Mouse (Mus musculus) lung, embryonic 14.5 days (tissue): ENCODE results near the gene Serpinf1. TPM values are rescaled to one million over a fixed set of nuclear protein-coding genes. Genes with fewer than 3 reads are reported as not detected.
"Not testable (repeated sequence)": the region's sequence is repeated elsewhere in the genome, so short reads cannot be mapped to it uniquely, and the experiment has no call there.

Experiments used
- ATAC-seq: fragments of 200-750 bp; cut with Nextera tagmentation; 2 replicates; pipeline ENCODE4 v1.8.0; 2017; ENCODE audit warnings: mild to moderate bottlenecking, moderate TSS enrichment, moderate library complexity; ENCODE audit not compliant: insufficient read depth
- DNase-seq: peaks from one replicate; pipeline ENCODE4 v3.0.0-alpha.2; 2015
- H3K27ac ChIP-seq: fragments of 300-500 bp; sonication (generic); 2 replicates; pipeline ENCODE4 v1.5.1; 2014; ENCODE audit warnings: low read depth, mild to moderate bottlenecking, moderate library complexity
- H3K27me3 ChIP-seq: fragments of 300-500 bp; sonication (generic); 2 replicates; pipeline ENCODE4 v1.6.1; 2014; ENCODE audit warnings: low read length, control low read depth; ENCODE audit not compliant: insufficient read depth
- H3K36me3 ChIP-seq: fragments of 300-500 bp; sonication (generic); 2 replicates; pipeline ENCODE4 v1.6.1; 2014; ENCODE audit warnings: control low read depth; ENCODE audit not compliant: insufficient read depth
- H3K4me1 ChIP-seq: fragments of 300-500 bp; sonication (generic); 2 replicates; pipeline ENCODE4 v1.6.1; 2014; ENCODE audit warnings: antibody characterized with exemption, control low read depth; ENCODE audit not compliant: insufficient read depth
- H3K4me2 ChIP-seq: fragments of 300-500 bp; sonication (generic); 2 replicates; pipeline ENCODE4 v1.6.1; 2014; ENCODE audit warnings: mild to moderate bottlenecking
- H3K4me3 ChIP-seq: fragments of 300-500 bp; sonication (generic); 2 replicates; pipeline ENCODE4 v1.5.1; 2014; ENCODE audit warnings: low read depth, low read length
- H3K9ac ChIP-seq: fragments of 300-500 bp; sonication (generic); 2 replicates; pipeline ENCODE4 v1.6.1; 2014
- H3K9me3 ChIP-seq: fragments of 300-500 bp; sonication (generic); 2 replicates; pipeline ENCODE4 v1.6.1; 2016; ENCODE audit warnings: low read depth, low read length, control low read depth
- CTCF ChIP-seq: IDR thresholded peaks from 2 replicates; pipeline ENCODE4 v1.5.1; 2016; ENCODE audit warnings: antibody characterized with exemption, low read depth
- WGBS: fragments of 180-500 bp; shearing (Covaris S2); extraction: QIAGEN DNeasy Blood & Tissue Kit; methylation state at CpG from one replicate; pipeline ENCODE4 v1.1.7; 2014; 5-methylcytosine and 5-hydroxymethylcytosine counted together
- polyA plus RNA-seq: library from polyadenylated mRNA; unstranded; fragments of >200 nt; fragmentation: Nextera tagmentation; extraction: Ambion mirVana; gene quantifications from 2 replicates; pipeline ENCODE4 v1.2.1, GENCODE M21; 2014

The Serpinf1 gene
- polyA plus RNA-seq, 1 experiment from 2014 or later: 41.7 TPM

DNA sequence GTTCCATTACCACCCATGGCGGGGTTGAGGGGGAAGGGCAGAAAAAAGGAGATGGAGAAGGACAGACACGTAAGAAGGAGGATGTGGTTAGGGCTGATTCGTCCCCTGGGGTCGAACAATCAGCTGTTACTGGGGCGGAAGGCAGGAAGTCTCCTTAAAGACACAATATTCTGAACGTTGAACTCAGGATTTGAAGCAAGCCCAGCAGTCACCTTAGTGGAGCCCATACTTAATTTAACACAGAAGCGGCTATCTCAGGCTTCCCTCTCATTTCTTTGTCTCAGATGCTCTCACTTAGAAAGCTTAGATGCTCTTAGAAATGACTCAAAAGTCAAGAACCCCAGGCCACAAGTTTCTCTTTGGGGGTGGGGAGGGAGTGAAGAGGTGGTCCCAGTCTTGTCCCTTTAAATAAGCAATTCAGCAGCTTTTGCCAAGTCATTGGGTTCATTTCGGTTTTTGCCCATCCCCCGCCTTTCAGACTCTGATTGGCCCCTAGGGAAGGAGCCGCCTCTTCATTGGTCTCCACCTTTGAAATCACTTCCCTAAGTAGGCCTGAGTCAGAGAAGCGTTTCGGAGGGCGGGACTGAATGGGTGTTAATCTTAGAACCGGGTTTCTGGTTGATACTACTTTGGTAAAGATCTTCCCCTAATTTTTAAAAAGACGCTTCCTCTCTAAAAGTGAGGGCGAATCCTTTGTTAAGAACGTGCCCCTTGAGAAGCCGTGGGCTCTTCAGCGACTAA lies 37.8 kb upstream of the Serpinf1 start:
- peaks cover 5% of the 10 kb centered on the region for H3K36me3 ChIP-seq
- H3K9ac ChIP-seq: peak overlapping the region; percentile 51
- H3K27me3 ChIP-seq: no peaks in the 10 kb centered on the region
- H3K4me2 ChIP-seq: peak overlapping the region; percentile 74
- TF ChIP-seq CTCF: no peak
- peak overlapping the region; percentile 37 for H3K4me3 ChIP-seq
- H3K27ac ChIP-seq: peak overlapping the region; percentile 96
- 5% methylated on average over 19 of the region's 19 CpGs for WGBS
- ATAC-seq (peak; percentile 57), DNase-seq (peak; percentile 97)
- H3K4me1 ChIP-seq: peaks cover 18% of the 10 kb centered on the region
- no peaks in the 10 kb centered on the region for H3K9me3 ChIP-seq

GRCm38 (mm10) chr11:75459751-75460102 lies 37.2 kb upstream of the Serpinf1 start:
- Histone ChIP-seq H3K9ac (no peak overlapping the region), H3K36me3 (no peaks in the 10 kb centered on the region), H3K9me3 (no peaks in the 10 kb centered on the region), H3K27ac (peak overlapping the region; percentile 96), H3K27me3 (no peaks in the 10 kb centered on the region), H3K4me2 (peak overlapping the region; percentile 74), H3K4me3 (peak overlapping the region; percentile 37; the same call in 1 of the 2 replicates), H3K4me1 (peaks cover 23% of the 10 kb centered on the region)
- DNase-seq (peak; percentile 9), ATAC-seq (no peak)
- TF ChIP-seq CTCF: no peak
- 11% methylated on average over 5 of the region's 5 CpGs for WGBS

GRCm38 (mm10) chr11:75459141-75459711 lies 36.7 kb upstream of the Serpinf1 start:
- H3K27me3 ChIP-seq: no peaks in the 10 kb centered on the region
- TF ChIP-seq CTCF: no peak
- H3K9me3 ChIP-seq: no peaks in the 10 kb centered on the region
- H3K4me1 ChIP-seq: peaks cover 23% of the 10 kb centered on the region
- peak overlapping the region; percentile 74 for H3K4me2 ChIP-seq
- WGBS: 68% methylated on average over 5 of the region's 5 CpGs
- peak overlapping the region; percentile 37; the same call in 1 of the 2 replicates for H3K4me3 ChIP-seq
- ATAC-seq (no peak), DNase-seq (no peak)
- H3K9ac ChIP-seq: no peak overlapping the region
- H3K36me3 ChIP-seq: no peaks in the 10 kb centered on the region
- H3K27ac ChIP-seq: peak overlapping the region; percentile 96

DNA sequence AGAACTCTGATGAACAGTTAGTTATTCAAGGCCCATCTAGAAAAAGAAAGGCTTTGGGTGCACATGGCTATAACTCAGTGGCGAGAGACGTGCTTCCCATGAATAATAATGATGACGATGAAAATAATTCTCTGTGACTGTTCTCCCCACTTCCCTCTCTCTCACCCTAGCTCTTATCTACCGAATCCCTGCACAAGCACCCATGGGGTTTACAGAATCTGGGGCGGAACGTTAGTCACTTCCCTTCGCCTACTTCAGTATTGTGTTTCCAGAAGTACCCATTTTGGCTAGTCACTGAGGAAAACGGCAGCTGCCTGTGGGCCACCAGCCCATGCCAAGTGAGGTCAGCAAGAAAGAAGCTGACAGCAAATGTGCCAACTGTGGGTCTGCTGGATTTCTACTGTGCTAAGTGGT lies 36.1 kb upstream of the Serpinf1 start:
- no peak for TF ChIP-seq CTCF
- Histone ChIP-seq H3K9ac (no peak overlapping the region), H3K27me3 (no peaks in the 10 kb centered on the region), H3K27ac (no peak overlapping the region), H3K4me1 (peaks cover 23% of the 10 kb centered on the region), H3K9me3 (no peaks in the 10 kb centered on the region), H3K36me3 (no peaks in the 10 kb centered on the region), H3K4me2 (no peak overlapping the region), H3K4me3 (no peak overlapping the region)
- no peak for DNase-seq
- ATAC-seq: no peak
- 78% methylated on average over 8 of the region's 8 CpGs for WGBS

DNA sequence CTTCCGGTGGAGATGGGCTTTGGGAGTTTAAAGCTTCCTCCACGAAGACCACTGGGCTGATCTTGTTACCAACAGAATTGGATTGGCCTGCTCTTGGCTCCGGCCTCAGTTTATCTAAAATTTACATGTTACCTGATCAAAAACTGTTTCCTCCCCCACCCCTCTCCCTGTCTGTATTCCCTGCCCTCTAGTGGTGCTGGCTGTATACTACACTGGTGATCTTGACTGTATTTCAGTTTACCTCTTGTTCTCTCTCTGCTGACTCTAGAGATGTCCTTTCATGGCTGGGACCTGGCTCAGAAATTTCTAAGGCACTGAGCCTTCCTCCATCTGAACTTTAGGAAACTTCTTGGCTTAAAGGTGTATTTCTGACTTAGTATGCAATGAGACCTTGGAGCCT lies 35.7 kb upstream of the Serpinf1 start:
- H3K4me2 ChIP-seq: no peak overlapping the region
- no peaks in the 10 kb centered on the region for H3K36me3 ChIP-seq

DNA sequence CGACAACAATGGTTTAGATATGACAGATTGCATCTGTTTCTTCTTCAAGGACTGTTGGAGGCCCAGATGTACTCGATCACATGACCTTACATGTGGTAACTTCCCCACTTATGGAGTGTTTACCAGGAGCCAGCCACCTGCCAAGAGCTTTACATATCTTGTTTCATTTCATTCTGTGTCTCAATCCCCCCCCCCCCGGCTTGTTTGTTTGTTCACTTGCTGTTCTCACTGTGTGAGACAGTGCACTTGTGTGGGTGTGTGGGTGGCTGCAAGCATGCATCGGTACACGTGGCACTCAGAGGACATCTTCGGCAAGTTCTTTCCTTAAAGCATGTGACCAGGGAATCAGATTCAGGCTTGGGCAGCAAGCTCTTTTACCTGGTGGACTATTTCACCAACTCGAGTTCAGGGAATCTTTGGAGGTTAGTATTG lies 34.0 kb upstream of the Serpinf1 start:
- Histone ChIP-seq H3K4me3 (no peak overlapping the region), H3K27me3 (no peaks in the 10 kb centered on the region), H3K9ac (no peak overlapping the region), H3K27ac (no peak overlapping the region), H3K36me3 (no peaks in the 10 kb centered on the region), H3K4me2 (no peak overlapping the region), H3K4me1 (peaks cover 18% of the 10 kb centered on the region), H3K9me3 (no peaks in the 10 kb centered on the region)
- TF ChIP-seq CTCF: no peak
- ATAC-seq (no peak), DNase-seq (no peak)
- 84% methylated on average over 7 of the region's 7 CpGs for WGBS

More for the DNA sequence above, 35.7 kb upstream of the Serpinf1 start:
- ATAC-seq (no peak), DNase-seq (peak; percentile 45)
- no peak overlapping the region for H3K9ac ChIP-seq
- no peaks in the 10 kb centered on the region for H3K27me3 ChIP-seq
- WGBS: 7% methylated on average over 3 of the region's 3 CpGs
- no peak overlapping the region for H3K27ac ChIP-seq
- H3K4me3 ChIP-seq: no peak overlapping the region
- TF ChIP-seq CTCF: peak; percentile 76
- H3K9me3 ChIP-seq: no peaks in the 10 kb centered on the region
- H3K4me1 ChIP-seq: peaks cover 23% of the 10 kb centered on the region

- H3K27me3 ChIP-seq, H3K9ac ChIP-seq, H3K4me2 ChIP-seq: not testable (repeated sequence)
These were observed 33.5 kb upstream of the Serpinf1 start for GRCm38 (mm10) chr11:75455971-75456370.

More at GRCm38 (mm10) chr11:75455971-75456370, 33.5 kb upstream of the Serpinf1 start:
- peaks cover 18% of the 10 kb centered on the region for H3K4me1 ChIP-seq
- not testable (repeated sequence) for DNase-seq, H3K4me3 ChIP-seq, H3K9me3 ChIP-seq, ATAC-seq, H3K27ac ChIP-seq, H3K36me3 ChIP-seq
- WGBS: 93% methylated on average over 2 of the region's 2 CpGs
